In the genomic region with DNA sequence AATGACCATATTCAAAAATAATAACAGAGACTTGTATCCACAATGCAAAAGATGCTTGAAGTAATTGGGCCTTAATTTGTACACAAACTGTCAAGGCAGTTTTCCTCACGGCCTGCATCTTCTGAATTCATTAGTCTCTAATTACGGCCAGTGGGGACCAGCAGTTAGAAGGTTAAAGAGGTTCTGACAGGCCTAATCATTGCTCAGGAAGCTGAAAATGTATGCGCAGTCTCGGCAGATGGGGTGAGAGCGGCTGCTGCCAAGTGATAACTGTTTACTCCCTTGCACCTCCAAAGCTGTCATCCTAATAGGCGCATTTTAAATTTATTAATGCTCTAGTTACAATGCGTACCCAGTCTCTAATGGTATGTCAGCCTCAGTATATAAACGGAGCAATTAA, we compare ENCODE assay signal across 12 mouse cellular contexts.
DNase-seq lines count a peak whose midpoint lies in the region; ATAC-seq and TF ChIP-seq lines count a peak whose summit lies in the region.
"Had no signal": no experiment of that assay in that cellular context is flagged by ENCODE, and none has a peak within 500 bp of the region (broad histone marks: within the 10 kb centered on the region; RNA-seq: fewer than 3 reads in every experiment).

No protein-coding gene starts in this region.

- no peak for TF ChIP-seq EP300 in stomach, postnatal 0 days (optimal IDR thresholded peaks at IDR 0.05)

- no peak overlapping the region for H3K4me3 ChIP-seq in forebrain, postnatal 0 days (ENCODE audit: low read depth, low read length)
- H3K4me3 ChIP-seq in stomach, postnatal 0 days (ENCODE audit: low read depth, low read length): no peak overlapping the region
- no peak overlapping the region for H3K4me3 ChIP-seq in kidney, embryonic 16.5 days (ENCODE audit: low read length)
- H3K4me3 ChIP-seq: limb, embryonic 13.5 days had no signal

- no peak overlapping the region for H3K9ac ChIP-seq in forebrain, postnatal 0 days
- H3K9ac ChIP-seq in stomach, postnatal 0 days (ENCODE audit: low read length): no peak overlapping the region
- H3K9ac ChIP-seq in kidney, embryonic 16.5 days (replicated peaks; ENCODE audit: low read length): no peak overlapping the region
- H3K9ac ChIP-seq: limb, embryonic 13.5 days had no signal

- H3K9me3 ChIP-seq in forebrain, postnatal 0 days (ENCODE audit: low read length): no peaks in the 10 kb centered on the region
- H3K9me3 ChIP-seq in stomach, postnatal 0 days (ENCODE audit: control insufficient read depth, low read length): no peaks in the 10 kb centered on the region
- no peaks in the 10 kb centered on the region for H3K9me3 ChIP-seq in kidney, embryonic 16.5 days (ENCODE audit: low read length)
- H3K9me3 ChIP-seq: limb, embryonic 13.5 days had no signal

- no peaks in the 10 kb centered on the region for H3K36me3 ChIP-seq in forebrain, postnatal 0 days (ENCODE audit: insufficient read depth)
- no peaks in the 10 kb centered on the region for H3K36me3 ChIP-seq in stomach, postnatal 0 days (ENCODE audit: control insufficient read depth, insufficient read depth, low read length)
- no peaks in the 10 kb centered on the region for H3K36me3 ChIP-seq in kidney, embryonic 16.5 days (ENCODE audit: insufficient read depth, low read length)
- H3K36me3 ChIP-seq: limb, embryonic 13.5 days had no signal

- WGBS in forebrain, postnatal 0 days: 19% methylated on average over 8 of the region's 8 CpGs
- WGBS in stomach, postnatal 0 days: 50% methylated on average over 8 of the region's 8 CpGs
- WGBS in kidney, embryonic 16.5 days: 48% methylated on average over 8 of the region's 8 CpGs

- no peaks in the 10 kb centered on the region for H3K4me1 ChIP-seq in forebrain, postnatal 0 days (ENCODE audit: insufficient read depth)
- no peaks in the 10 kb centered on the region for H3K4me1 ChIP-seq in stomach, postnatal 0 days (replicated peaks; ENCODE audit: control insufficient read depth, insufficient read depth)
- H3K4me1 ChIP-seq in kidney, embryonic 16.5 days (ENCODE audit: insufficient read depth, low read length): no peaks in the 10 kb centered on the region
- H3K4me1 ChIP-seq: limb, embryonic 13.5 days had no signal

- H3K27me3 ChIP-seq in forebrain, postnatal 0 days (ENCODE audit: insufficient read depth, low read length): peaks cover 30% of the 10 kb centered on the region
- no peaks in the 10 kb centered on the region for H3K27me3 ChIP-seq in stomach, postnatal 0 days (ENCODE audit: control insufficient read depth, insufficient read depth, low read length)
- no peaks in the 10 kb centered on the region for H3K27me3 ChIP-seq in kidney, embryonic 16.5 days (ENCODE audit: insufficient read depth, low read length)

- peak; percentile 62 for DNase-seq in left cerebral cortex, postnatal 4 days
- no peak for DNase-seq in left cerebral cortex, postnatal 14 days (ENCODE audit: low spot score in 2 of 2)
- peak; percentile 39 for DNase-seq in forebrain, postnatal 0 days
- peak; percentile 12 to 22 for DNase-seq in layer of hippocampus, postnatal 10 days (ENCODE audit: low spot score in 2 of 2)
- peak; percentile 97 for DNase-seq in retina, postnatal 1 day
- DNase-seq in stomach, postnatal 0 days (ENCODE audit: low spot score): no peak
- DNase-seq: adrenal gland, adult 8-10 months; kidney, postnatal 10 days had no signal

- no peak for ATAC-seq in forebrain, postnatal 0 days
- ATAC-seq in stomach, postnatal 0 days (ENCODE audit: low FRiP score, low TSS enrichment): no peak
- no peak for ATAC-seq in monocyte, adult 5-6 weeks (replicated peaks; ENCODE audit: insufficient number of reproducible peaks, low FRiP score, low TSS enrichment, poor library complexity, severe bottlenecking)
- no peak for ATAC-seq in kidney, embryonic 16.5 days (ENCODE audit: low FRiP score, low TSS enrichment)
- ATAC-seq: Patski had no signal

- intact Hi-C loops in left cerebral cortex, postnatal 4 days (cut with DNase I): no loop called here
- intact Hi-C loops in left cerebral cortex, postnatal 14 days (cut with DNase I): no loop called here

- TF ChIP-seq CTCF in forebrain, postnatal 0 days (IDR thresholded peaks at IDR 0.05; ENCODE audit: low read depth): no peak
- no peak for TF ChIP-seq CTCF in stomach, postnatal 0 days (IDR thresholded peaks at IDR 0.05; ENCODE audit: low read depth)

- H3K4me2 ChIP-seq in forebrain, postnatal 0 days (ENCODE audit: low read depth): no peak overlapping the region
- no peak overlapping the region for H3K4me2 ChIP-seq in stomach, postnatal 0 days (replicated peaks; ENCODE audit: low read depth)
- H3K4me2 ChIP-seq in kidney, embryonic 16.5 days (replicated peaks; ENCODE audit: low read depth, low read length): no peak overlapping the region
- H3K4me2 ChIP-seq: limb, embryonic 13.5 days had no signal

- no peak overlapping the region for H3K27ac ChIP-seq in forebrain, postnatal 0 days (ENCODE audit: low read depth, low read length)
- H3K27ac ChIP-seq in stomach, postnatal 0 days (replicated peaks): no peak overlapping the region
- H3K27ac ChIP-seq in kidney, embryonic 16.5 days (ENCODE audit: low read length): no peak overlapping the region
- H3K27ac ChIP-seq: limb, embryonic 13.5 days had no signal

Comparison
In these comparisons a context has a peak if more than half of its experiments do, and no peak if none do; other contexts are left out.
1. DNase-seq: peak in left cerebral cortex, postnatal 4 days (single experiment), forebrain, postnatal 0 days (single experiment), layer of hippocampus, postnatal 10 days (2 of 2) and retina, postnatal 1 day (single experiment); none in left cerebral cortex, postnatal 14 days (0 of 2) and stomach, postnatal 0 days (single experiment).